Mouse (Mus musculus) hindbrain, embryonic 15.5 days (tissue): ENCODE measurements around the gene Trpt1. TPM values are rescaled to one million over a fixed set of nuclear protein-coding genes. Genes with fewer than 3 reads are reported as not detected.

Source experiments
- ATAC-seq: fragments of 200-750 bp; cut with Nextera tagmentation; 2 replicates; pipeline ENCODE4 v1.8.0; 2017; ENCODE audit warnings: low read depth, moderate number of reproducible peaks, moderate TSS enrichment; ENCODE audit not compliant: low FRiP score
- H3K27ac ChIP-seq: fragments of 300-500 bp; sonication (generic); replicated peaks from 2 replicates; pipeline ENCODE4 v1.5.1; 2015; ENCODE audit warnings: mild to moderate bottlenecking, inconsistent platforms
- H3K27me3 ChIP-seq: fragments of 300-500 bp; sonication (generic); 2 replicates; pipeline ENCODE4 v1.6.1; 2015; ENCODE audit warnings: control low read depth, inconsistent platforms
- H3K36me3 ChIP-seq: fragments of 300-500 bp; sonication (generic); 2 replicates; pipeline ENCODE4 v1.6.1; 2015; ENCODE audit warnings: control low read depth, inconsistent platforms
- H3K4me1 ChIP-seq: fragments of 300-500 bp; sonication (generic); replicated peaks from 2 replicates; pipeline ENCODE4 v1.6.1; 2015; ENCODE audit warnings: control low read depth, inconsistent platforms
- H3K4me2 ChIP-seq: fragments of 300-500 bp; sonication (generic); 2 replicates; pipeline ENCODE4 v1.6.1; 2015; ENCODE audit warnings: moderate library complexity, mild to moderate bottlenecking, inconsistent platforms
- H3K4me3 ChIP-seq: fragments of 300-500 bp; sonication (generic); 2 replicates; pipeline ENCODE4 v1.5.1; 2015; ENCODE audit warnings: mild to moderate bottlenecking, inconsistent platforms
- H3K9ac ChIP-seq: fragments of 300-500 bp; sonication (generic); 2 replicates; pipeline ENCODE4 v1.6.1; 2015; ENCODE audit warnings: inconsistent platforms
- H3K9me3 ChIP-seq: fragments of 300-500 bp; sonication (generic); 2 replicates; pipeline ENCODE4 v1.6.1; 2016; ENCODE audit warnings: control low read depth, inconsistent platforms
- WGBS: fragments of 180-500 bp; shearing (Covaris S2); methylation state at CpG from one replicate; pipeline ENCODE4 v1.1.7; 2015; 5-methylcytosine and 5-hydroxymethylcytosine counted together
- polyA plus RNA-seq: library from polyadenylated mRNA; unstranded; fragments of >200 nt; fragmentation: Nextera tagmentation; extraction: Ambion mirVana; gene quantifications from 2 replicates; pipeline ENCODE4 v1.2.1, GENCODE M21; 2015

Trpt1 gene
- polyA plus RNA-seq, 1 experiment from 2014 or later: 21.8 TPM

DNA sequence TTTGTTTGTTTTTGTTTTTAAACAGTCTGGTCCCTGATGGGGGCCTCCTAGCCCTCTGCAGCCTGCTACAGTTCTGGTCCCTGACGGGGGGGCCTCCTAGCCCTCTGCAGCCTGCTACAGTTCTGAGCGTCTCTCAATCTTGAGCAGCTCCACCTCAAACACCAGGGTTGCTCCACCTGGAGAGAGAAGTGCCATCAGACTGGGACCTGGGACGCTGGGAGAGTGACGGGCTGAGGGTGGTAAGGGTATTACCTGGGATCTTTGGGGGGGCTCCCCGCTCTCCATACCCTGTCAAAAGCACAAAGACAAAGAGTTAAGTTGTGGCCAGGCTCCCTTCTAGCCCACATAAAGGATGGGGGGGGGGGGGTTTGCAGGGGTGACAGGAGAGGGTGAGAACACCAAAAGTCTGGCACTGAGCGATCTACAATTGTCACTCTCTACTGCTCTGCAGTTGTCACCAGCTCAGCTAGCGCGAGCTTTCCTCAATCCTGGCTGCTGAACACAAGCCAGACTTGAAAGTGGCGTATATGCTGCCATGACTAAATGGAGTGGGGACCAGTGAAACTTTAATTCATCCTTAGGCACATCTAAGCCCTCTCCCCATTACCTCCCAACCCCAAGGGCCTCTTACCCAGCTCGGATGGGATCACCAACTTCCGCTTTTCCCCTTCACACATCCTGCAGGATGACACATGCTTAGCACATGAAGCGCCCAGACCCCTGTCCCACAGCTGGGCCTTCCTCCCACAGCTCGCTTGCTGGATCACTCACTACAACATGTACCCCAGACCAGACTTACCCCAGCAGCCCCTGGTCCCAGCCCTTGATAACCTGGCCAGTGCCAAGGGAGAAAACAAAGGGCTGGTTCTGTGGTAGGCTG, 17.9 kb upstream of the Trpt1 start:
- Histone ChIP-seq H3K4me2 (peak overlapping the region; percentile 87), H3K27me3 (no peaks in the 10 kb centered on the region), H3K4me1 (peaks cover 53% of the 10 kb centered on the region), H3K36me3 (0 out of 2 replicates have a peak, but pooled peaks cover 4% of the 10 kb centered on the region), H3K4me3 (peak overlapping the region; percentile 70; the same call in 1 of the 2 replicates), H3K9ac (0 out of 2 replicates have a peak overlapping the region, but pooled peaks have one; percentile 39), H3K9me3 (no peaks in the 10 kb centered on the region), H3K27ac (peak overlapping the region; percentile 97)
- no peak for ATAC-seq
- 78% methylated on average over 13 of the region's 13 CpGs for WGBS

DNA sequence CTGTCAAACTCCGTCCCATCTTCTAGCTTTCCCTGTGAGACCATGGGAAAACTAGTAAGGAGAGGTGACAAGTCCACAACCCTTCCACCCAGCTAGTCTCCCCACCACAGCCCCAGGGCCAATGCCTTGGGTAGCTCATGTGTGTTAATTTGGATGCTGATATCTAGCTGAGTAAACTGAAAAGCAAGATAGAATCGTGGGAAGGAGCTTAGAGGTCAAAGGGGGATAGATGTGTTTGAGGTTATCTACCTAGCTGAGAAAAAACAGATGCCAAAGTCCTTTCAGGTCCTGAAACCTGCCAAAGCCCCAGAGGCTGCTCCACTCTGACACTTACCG, 17.3 kb upstream of the Trpt1 start:
- peaks cover 53% of the 10 kb centered on the region for H3K4me1 ChIP-seq
- WGBS: 53% methylated on average over 3 of the region's 3 CpGs

DNA sequence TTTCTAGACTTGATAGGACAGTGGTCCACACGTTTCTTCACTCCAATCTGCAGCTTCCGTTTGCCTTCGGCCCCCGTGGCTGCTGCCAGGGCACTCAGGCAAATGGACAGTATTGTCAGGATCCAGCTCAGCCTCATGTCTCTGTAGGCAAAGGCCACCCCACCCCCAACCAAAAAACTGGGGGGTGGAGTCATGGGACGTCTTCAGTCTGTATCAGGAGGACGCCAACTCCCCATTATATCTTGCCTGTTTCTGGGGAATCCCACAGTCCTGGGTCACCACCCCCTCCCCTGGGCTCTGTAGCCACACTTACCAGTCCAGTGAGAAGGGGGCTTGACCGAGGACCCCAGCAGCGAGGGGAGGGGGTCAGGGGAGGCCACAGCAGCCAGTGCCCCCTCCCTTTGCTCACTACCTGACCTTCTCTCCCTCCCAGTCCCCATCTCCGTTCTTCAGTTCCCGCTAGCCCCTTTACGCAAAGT, 16.9 kb upstream of the Trpt1 start:
- peaks cover 49% of the 10 kb centered on the region for H3K4me1 ChIP-seq
- peak overlapping the region; percentile 39 for H3K9ac ChIP-seq
- 9% methylated on average over 11 of the region's 11 CpGs for WGBS
- H3K4me2 ChIP-seq: peak overlapping the region; percentile 87
- ATAC-seq: no peak
- peak overlapping the region; percentile 97 for H3K27ac ChIP-seq
- peaks cover 12% of the 10 kb centered on the region; the same call in 1 of the 2 replicates for H3K36me3 ChIP-seq
- peak overlapping the region; percentile 70 for H3K4me3 ChIP-seq
- H3K27me3 ChIP-seq: no peaks in the 10 kb centered on the region
- H3K9me3 ChIP-seq: no peaks in the 10 kb centered on the region

More for the DNA sequence above, 17.3 kb upstream of the Trpt1 start:
- peak overlapping the region; percentile 70 for H3K4me3 ChIP-seq
- peaks cover 8% of the 10 kb centered on the region; the same call in 1 of the 2 replicates for H3K36me3 ChIP-seq
- H3K27ac ChIP-seq: peak overlapping the region; percentile 97
- H3K9me3 ChIP-seq: no peaks in the 10 kb centered on the region
- no peak for ATAC-seq
- peak overlapping the region; percentile 39 for H3K9ac ChIP-seq
- H3K27me3 ChIP-seq: no peaks in the 10 kb centered on the region
- H3K4me2 ChIP-seq: peak overlapping the region; percentile 87

DNA sequence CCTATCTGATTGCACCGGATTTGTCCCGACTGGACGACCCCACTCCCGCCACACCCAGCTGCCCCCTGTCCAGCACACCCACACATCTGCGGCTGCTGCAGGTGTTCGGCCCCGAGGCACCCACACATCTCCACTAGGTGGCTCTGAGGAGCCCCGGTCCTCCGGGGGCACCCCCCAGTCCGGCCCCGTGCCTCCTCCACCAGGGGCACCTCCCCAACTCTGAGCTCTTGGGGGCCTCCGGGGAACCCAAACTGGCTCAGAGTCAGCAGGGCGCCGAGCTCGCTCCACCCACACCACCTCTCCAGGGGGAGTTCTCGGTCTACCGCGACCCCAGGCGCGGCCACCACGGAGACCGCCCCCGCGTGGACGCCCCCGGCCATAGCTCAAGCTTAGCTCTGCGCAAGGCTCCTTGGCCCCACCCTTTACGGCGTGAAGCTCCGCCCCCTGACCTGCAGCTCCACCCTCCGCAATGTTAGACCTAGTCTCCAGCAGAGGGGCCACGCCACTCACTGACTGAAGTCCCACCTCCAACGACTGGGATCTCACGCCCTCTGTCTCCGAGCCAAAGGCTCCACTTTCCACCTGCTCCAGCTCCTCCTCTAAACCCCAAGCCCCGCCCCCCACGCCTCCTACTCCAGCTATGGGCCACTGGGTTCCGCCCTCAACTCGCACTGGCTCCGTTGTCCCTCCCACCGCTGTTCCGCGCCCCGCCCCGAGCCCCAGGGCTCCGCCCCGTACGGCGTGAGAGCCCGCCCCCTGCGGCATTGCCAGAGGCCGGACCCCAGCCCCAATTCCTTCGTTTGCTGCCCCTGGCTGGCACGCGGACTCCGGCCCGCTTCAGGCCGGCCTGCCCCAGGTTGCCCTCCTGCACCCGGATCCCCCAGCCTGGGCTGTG, 16.2 kb upstream of the Trpt1 start:
- Histone ChIP-seq H3K9me3 (no peaks in the 10 kb centered on the region), H3K36me3 (peaks cover 13% of the 10 kb centered on the region; the same call in 1 of the 2 replicates), H3K27me3 (no peaks in the 10 kb centered on the region), H3K4me3 (peak overlapping the region; percentile 70), H3K9ac (peak overlapping the region; percentile 78), H3K27ac (peak overlapping the region; percentile 97), H3K4me1 (peaks cover 47% of the 10 kb centered on the region), H3K4me2 (peak overlapping the region; percentile 87)
- WGBS: under 1% methylated on average over 57 of the region's 59 CpGs
- peak; percentile 92 for ATAC-seq

DNA sequence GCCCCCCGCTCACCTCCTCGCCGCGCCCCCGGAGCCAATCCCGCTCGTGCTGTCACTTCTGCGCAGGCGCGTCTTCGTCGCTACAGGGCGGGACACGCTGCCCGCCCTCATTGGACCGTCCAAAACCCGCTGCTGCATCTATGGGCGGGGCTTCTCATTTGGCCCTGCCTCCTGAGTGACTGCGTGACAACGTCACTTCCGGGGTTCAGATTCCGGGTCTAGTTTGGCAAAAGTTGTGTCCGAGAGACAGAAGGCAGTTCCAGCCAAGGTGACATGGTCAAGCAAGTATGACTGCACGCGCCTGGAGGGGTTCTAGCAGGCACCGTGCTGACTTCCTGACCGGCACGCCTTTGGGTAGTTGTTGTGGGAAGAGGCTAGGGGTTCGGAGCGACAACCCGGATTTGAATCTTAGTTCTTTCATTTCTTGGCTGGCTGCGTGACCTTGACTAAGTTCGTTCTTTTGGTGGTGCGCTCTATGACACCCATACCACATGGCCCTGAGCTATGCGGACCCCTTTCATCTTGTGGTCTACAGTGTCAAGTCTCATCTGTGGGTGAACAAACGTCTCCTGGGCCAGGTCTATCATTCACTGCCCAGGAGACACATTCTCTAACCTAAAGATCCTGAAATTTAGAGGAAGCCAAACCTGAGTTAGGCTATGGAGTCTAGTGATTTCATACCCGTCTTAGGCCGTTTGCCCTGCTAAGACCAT, 15.4 kb upstream of the Trpt1 start, which contains the start of gene Fkbp2:
Fkbp2 (minus strand) TSS at position 121 of the 713 bp plus-strand sequence.
- Histone ChIP-seq H3K4me1 (peaks cover 47% of the 10 kb centered on the region), H3K27me3 (no peaks in the 10 kb centered on the region), H3K9ac (peak within 1 kb of the TSS; percentile 78), H3K36me3 (peaks cover 13% of the 10 kb centered on the region; the same call in 1 of the 2 replicates), H3K4me2 (peak within 1 kb of the TSS; percentile 87), H3K27ac (peak within 1 kb of the TSS; percentile 97), H3K9me3 (no peaks in the 10 kb centered on the region), H3K4me3 (peak within 1 kb of the TSS; percentile 70)
- ATAC-seq: peak; percentile 88
- WGBS: 3% methylated on average over 38 of the region's 38 CpGs

DNA sequence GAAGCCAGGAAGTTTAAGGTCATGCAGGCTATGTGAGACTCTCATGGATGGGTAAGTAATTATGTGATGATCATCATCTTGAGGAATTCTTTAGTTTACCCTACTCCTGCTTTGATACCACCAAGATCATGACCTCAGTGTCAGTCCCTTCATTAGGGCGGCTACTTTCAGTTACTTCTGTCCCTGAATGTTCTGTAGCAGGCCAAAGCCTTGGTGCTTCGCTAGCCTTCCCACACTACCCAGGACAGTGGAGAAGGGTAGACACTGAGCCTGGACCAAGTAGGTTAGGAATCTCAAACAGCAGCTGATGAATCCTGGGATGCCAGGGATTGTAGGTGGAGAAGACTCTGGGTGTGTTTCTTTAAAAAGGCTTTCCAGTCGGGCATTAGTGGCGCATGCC, 14.5 kb upstream of the Trpt1 start:
- H3K36me3 ChIP-seq: peaks cover 13% of the 10 kb centered on the region; the same call in 1 of the 2 replicates

DNA sequence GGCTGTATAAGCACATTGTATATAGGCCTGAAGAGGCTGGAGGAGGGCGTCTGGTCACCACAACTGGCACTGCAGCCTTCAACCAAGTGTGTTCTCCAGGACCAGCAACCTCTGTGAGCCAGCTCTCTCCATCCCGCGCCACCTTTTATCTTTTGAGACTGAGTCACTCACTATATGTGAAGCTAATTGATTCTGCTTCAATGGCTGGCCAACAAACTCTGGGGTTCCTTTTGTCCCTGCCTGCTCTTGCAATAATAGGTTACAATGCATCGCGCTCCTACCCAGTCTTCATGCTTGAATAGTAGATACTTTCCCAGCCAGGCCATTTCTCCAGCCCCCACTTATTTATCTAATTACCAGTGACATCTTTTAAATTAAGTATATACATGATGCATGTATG, 12.3 kb upstream of the Trpt1 start:
- Histone ChIP-seq H3K27me3 (no peaks in the 10 kb centered on the region), H3K27ac (no peak overlapping the region), H3K4me3 (no peak overlapping the region), H3K9me3 (no peaks in the 10 kb centered on the region), H3K36me3 (peaks cover 13% of the 10 kb centered on the region; the same call in 1 of the 2 replicates), H3K4me2 (no peak overlapping the region), H3K4me1 (peaks cover 42% of the 10 kb centered on the region), H3K9ac (no peak overlapping the region)
- no peak for ATAC-seq
- WGBS: 38% methylated on average over 5 of the region's 5 CpGs

More for the DNA sequence above, 14.5 kb upstream of the Trpt1 start:
- H3K9me3 ChIP-seq: no peaks in the 10 kb centered on the region
- no peaks in the 10 kb centered on the region for H3K27me3 ChIP-seq
- H3K27ac ChIP-seq: no peak overlapping the region
- 91% methylated on average over 4 of the region's 4 CpGs for WGBS
- peak overlapping the region; percentile 87; the same call in 1 of the 2 replicates for H3K4me2 ChIP-seq
- peaks cover 48% of the 10 kb centered on the region for H3K4me1 ChIP-seq
- H3K9ac ChIP-seq: no peak overlapping the region
- peak overlapping the region; percentile 70; the same call in 1 of the 2 replicates for H3K4me3 ChIP-seq
- no peak for ATAC-seq

DNA sequence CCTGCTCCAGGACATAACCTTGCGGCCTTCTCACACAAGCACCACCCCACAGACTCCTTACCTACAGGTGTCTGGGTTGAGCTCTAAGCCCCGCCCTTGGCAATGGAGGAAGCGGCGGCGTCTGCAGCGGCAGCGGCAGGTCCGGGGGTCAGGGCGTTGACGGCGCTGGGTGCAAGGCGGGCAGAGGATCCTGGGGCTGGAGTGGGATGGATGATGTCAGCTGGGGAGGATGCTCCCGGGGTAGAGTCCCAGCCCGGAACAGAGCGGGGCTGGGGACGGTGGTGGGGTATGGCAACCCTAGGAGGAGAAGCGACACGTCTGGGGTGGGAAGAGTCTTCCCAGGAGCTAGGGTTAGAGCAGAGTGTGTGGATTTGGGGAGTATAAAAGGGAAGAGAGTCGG, 10.6 kb upstream of the Trpt1 start:
- no peak overlapping the region for H3K4me3 ChIP-seq
- no peaks in the 10 kb centered on the region for H3K27me3 ChIP-seq
- no peak overlapping the region for H3K9ac ChIP-seq
- H3K4me1 ChIP-seq: peaks cover 34% of the 10 kb centered on the region
- no peak overlapping the region for H3K27ac ChIP-seq
- no peak for ATAC-seq
- H3K9me3 ChIP-seq: no peaks in the 10 kb centered on the region
- H3K36me3 ChIP-seq: peaks cover 13% of the 10 kb centered on the region; the same call in 1 of the 2 replicates
- 86% methylated on average over 19 of the region's 19 CpGs for whole genome bisulfite sequencing
- H3K4me2 ChIP-seq: no peak overlapping the region

DNA sequence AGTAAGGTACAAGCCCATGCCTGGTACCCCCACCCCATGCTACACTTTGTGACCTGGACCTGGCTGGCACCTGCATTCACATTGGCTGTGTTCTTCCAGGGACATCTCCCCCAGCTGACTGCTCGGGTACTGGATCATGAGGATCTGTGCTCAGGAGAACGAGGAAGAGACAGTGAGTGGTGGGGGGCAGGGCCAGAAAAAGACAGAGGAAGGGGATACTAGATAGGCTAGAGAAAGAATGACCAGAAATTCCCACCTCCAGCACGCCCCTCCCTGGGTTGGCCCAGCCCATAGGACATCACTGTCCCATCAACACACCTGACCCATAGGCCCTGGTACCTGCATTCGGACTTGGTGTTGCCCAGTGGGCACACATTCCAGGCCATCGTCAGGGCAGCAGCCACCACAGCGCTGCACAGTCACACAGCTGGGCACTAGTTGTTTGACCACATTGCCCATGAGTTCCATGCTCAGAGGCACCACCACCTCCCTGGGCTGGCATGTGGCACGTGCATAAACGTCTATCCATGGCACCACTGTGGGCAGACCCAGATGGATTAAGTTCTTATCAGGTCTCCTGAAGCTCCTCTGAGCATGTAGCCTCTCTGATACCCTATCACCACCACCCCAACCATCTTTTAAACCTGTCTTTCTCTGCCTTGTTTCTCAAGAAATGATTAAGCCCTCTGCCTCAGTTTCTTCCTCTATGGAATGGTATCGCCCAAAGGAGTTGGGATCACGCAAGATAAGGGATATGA, 9.8 kb upstream of the Trpt1 start:
- peak overlapping the region; percentile 86 for H3K4me2 ChIP-seq
- H3K4me3 ChIP-seq: peak overlapping the region; percentile 73
- no peak for ATAC-seq
- peak overlapping the region; percentile 89 for H3K9ac ChIP-seq
- 79% methylated on average over 10 of the region's 10 CpGs for WGBS
- no peak overlapping the region for H3K27ac ChIP-seq
- peaks cover 13% of the 10 kb centered on the region; the same call in 1 of the 2 replicates for H3K36me3 ChIP-seq
- peaks cover 28% of the 10 kb centered on the region for H3K4me1 ChIP-seq
- no peaks in the 10 kb centered on the region for H3K9me3 ChIP-seq
- no peaks in the 10 kb centered on the region for H3K27me3 ChIP-seq

DNA sequence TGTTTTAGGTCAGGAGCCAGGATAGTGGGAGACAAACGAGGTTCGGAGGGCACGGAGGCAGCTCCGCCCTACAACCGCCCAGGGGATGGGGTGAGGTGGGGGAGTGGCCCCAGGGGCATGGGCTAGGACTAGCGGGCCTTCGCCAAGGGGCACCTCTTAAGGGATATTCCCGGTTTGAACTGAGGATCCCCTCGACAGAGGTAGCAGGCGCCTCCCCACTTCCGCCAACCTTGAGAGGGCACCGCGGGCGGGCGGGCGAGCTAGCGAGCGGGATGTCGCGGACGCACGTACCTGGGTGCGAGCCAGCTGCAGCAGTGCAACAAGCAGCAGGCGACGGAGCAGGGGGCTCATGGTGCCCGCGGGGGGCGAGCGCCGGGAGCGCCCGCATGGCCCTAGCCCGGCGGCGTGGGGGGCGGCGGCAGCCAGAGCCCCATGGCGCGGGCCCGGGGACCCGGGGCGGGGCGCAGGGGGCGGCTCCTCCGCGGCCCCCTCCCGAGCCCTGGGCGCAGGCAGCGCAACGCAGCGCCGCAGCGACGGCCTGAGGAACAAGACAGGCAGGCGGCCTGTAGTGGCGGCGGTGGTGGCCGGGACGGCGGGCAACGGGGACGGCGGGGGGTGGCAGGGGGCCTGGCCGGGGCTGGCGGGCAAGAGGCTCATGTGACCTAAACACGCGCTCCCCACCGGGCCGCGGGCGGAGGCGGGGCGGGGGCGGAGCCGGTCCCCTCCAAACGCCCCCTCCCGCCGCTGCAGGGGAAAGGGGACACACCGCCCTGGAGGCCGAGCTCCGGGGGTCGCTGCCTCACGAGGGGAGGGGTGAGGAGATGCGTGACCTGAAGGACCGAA, 8.6 kb upstream of the Trpt1 start, which contains the start of gene Vegfb:
Vegfb (minus strand) TSS at position 591 of the 843 bp plus-strand sequence.
- Histone ChIP-seq H3K9ac (peak within 1 kb of the TSS; percentile 89), H3K4me1 (peaks cover 30% of the 10 kb centered on the region), H3K27me3 (no peaks in the 10 kb centered on the region), H3K36me3 (peaks cover 10% of the 10 kb centered on the region; the same call in 1 of the 2 replicates), H3K27ac (peak within 1 kb of the TSS; percentile 83), H3K9me3 (no peaks in the 10 kb centered on the region), H3K4me2 (peak within 1 kb of the TSS; percentile 86), H3K4me3 (peak within 1 kb of the TSS; percentile 73)
- ATAC-seq: peak; percentile 47
- WGBS: under 1% methylated on average over 69 of the region's 85 CpGs
